Mouse (Mus musculus): Measurements from ENCODE around the gene Copg2.
A peak's percentile ranks its signal among the peaks of the same experiment; 100 is the strongest.

The Copg2 gene

GRCm38 (mm10) chr6:30849818-30850217 is 46.8 kb downstream of the Copg2 start:
- no peak for ATAC-seq (ENCODE audit: insufficient number of reproducible peaks, low FRiP score, low TSS enrichment)

- ATAC-seq (ENCODE audit: insufficient number of reproducible peaks, low FRiP score, low TSS enrichment), result no peak
Measured at GRCm38 (mm10) chr6:30832241-30832640, 64.4 kb downstream of the Copg2 start.

DNA sequence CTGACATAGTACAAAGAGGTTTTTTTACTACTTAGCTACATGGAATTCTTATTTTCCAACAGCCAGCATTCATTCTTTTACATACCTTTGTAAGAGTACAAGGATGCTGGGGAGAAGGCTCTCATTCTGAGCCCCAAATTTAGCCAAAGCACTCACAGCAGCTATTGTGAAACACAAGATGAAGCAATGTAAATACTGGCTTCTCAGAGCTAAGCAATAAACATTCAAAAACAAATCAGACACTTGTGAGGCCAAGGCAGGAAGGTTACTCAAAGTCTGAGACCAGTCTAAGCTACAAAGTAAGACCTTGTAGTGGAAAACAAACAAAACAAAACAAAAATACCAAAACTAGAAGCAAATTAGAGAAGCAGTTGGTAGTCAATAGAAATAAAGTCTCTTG is 83.0 kb downstream of the Copg2 start:
- ATAC-seq (ENCODE audit: insufficient number of reproducible peaks, low FRiP score, low TSS enrichment), result no peak

DNA sequence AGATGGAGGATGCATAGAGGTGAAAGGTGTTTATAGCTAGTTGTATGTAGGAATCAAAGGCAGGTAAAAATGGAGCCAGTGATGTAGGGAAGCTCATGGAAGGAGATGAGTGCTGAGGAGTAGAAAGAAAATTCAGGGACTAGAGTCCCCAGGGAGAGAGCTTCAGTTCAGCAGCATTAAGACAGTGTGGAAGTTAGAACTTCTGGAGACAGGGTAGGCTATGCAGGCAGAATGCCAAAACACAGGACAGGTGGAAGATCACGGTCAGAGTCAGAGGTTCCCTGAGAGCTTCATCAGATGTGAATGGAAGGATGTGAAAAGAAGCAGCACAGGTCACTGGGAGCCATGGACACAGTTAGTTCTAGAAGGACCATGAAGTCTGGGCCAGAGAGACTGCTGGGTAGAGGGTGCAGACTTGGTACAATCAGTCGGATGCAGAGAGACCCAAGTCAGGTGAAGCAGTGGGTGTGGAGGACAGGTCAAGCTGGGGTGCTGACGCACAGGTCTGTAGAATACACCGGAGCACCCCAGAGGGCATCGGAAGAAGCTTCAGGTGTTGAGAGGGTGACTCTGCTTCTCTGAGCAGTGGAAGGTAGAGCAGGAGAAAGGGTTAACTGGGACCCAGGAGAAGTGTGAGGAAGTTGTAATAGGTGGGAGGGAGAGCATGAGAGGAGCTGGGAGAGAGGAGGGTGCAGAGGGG is 91.4 kb downstream of the Copg2 start:
- ATAC-seq (ENCODE audit: insufficient number of reproducible peaks, low FRiP score, low TSS enrichment), result 0 out of 2 replicates have a peak, but pooled peaks have one; percentile 12

DNA sequence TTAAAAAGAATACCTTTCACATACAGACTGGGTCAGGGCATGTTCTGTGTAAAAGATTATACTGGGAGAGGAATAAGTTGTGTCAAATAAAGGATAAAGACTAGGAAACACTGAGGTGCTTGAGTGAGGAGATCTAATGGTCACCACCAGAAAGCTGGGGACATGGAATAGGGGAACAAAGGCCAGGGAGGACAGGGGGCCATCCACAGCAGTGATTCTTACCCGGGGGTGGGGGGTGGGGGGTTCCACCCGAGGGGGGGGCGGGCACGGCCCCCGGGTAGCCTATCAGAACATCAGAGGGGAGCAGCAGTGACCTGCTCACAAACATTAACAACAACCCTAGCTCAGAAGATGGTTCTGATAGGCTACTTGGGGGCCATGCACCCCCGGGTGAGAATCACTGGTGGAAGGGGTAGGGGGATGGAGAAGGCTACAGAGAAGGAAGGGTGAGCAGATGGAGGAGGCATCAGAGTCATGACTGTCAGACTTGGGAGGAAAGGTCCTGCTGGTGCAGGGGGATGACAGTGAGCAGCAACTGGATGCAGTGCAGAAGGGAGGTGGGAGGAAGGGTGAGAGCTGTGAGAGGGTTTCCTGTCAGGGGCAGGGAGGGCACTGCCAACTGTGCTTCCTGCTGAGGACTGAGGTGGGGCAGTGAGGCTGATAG is 92.1 kb downstream of the Copg2 start:
- peak; percentile 89 for ATAC-seq (ENCODE audit: insufficient number of reproducible peaks, low FRiP score, low TSS enrichment)

GRCm38 (mm10) chr6:30802915-30803314 is 93.7 kb downstream of the Copg2 start:
- ATAC-seq (ENCODE audit: insufficient number of reproducible peaks, low FRiP score, low TSS enrichment), result 0 out of 2 replicates have a peak, but pooled peaks have one; percentile 50

DNA sequence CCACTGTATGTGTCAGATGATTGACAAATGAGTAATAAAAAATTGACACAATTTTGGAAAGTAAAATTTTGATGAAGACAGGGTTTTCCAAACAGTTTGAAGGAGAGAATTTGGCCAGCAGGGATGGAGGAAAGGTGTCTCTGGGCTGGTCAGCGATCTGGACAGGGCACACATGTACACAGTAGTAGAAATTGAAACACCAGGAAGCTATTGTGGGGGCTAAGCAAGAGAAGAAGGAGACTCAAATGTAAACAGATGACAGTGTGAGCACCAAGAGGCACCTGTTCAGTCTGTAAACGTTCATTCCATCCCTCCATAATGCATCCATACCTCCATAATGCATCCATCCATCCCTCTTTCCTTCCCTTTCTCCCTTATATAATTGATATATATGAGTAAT is 145.4 kb downstream of the Copg2 start:
- ATAC-seq (ENCODE audit: insufficient number of reproducible peaks, low FRiP score, low TSS enrichment), result no peak

GRCm38 (mm10) chr6:30750482-30750881 is 146.1 kb downstream of the Copg2 start:
- no peak for ATAC-seq (ENCODE audit: insufficient number of reproducible peaks, low FRiP score, low TSS enrichment)

GRCm38 (mm10) chr6:30749892-30750291 is 146.7 kb downstream of the Copg2 start:
- no peak for ATAC-seq (ENCODE audit: insufficient number of reproducible peaks, low FRiP score, low TSS enrichment)

GRCm38 (mm10) chr6:30749042-30749689 is 147.4 kb downstream of the Copg2 start:
- no peak for ATAC-seq (ENCODE audit: insufficient number of reproducible peaks, low FRiP score, low TSS enrichment)

DNA sequence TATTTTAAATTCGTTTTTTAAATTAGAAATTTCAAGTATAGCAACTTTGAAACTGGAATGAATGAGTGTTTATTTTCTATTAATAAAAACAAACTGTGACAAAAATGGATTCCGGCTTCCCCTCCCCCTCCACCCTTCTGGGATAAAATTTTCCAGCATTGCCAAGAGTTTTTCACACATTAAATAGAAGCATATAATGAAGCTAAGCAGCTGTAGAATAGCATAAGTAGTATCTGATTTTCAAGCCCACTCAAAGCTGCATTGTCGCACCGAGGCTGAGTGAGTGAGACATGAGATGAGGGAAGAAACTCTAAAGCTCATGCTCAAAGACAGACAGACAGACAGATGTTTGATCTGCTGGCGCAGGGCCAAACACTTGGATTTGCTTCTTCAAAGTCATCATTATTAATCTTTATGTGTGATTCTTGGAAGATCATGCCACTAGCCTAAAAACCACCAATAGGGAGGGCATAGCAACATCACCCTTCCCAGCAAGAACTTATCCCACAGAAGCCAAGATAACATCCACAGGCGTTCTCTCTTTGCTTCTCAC is 148.2 kb downstream of the Copg2 start:
- no peak for ATAC-seq (ENCODE audit: insufficient number of reproducible peaks, low FRiP score, low TSS enrichment)

GRCm38 (mm10) chr6:30747631-30748357 is 148.8 kb downstream of the Copg2 start:
- no peak for ATAC-seq (ENCODE audit: insufficient number of reproducible peaks, low FRiP score, low TSS enrichment)

GRCm38 (mm10) chr6:30745591-30745990 is 151.0 kb downstream of the Copg2 start:
- ATAC-seq (ENCODE audit: insufficient number of reproducible peaks, low FRiP score, low TSS enrichment), result no peak

DNA sequence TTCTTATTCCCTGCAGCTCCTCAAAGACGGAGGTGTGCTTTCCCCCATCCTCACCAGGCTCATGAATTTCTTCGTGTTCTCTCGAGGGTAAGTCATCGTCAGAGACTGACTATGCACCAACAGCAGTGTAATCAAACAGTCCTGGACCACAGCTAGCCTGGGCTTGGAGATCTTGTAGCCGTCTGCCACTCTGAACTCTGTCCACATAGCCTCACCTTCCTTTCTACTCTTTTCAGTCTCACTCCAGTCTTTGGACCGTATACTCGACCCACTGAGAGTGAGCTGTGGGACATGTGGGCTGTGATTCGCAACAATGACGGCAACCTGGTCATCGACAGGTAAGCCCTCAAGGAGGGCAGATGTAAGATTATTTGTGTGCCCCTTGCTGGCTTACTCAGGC is 151.7 kb downstream of the Copg2 start:
- no peak for ATAC-seq (ENCODE audit: insufficient number of reproducible peaks, low FRiP score, low TSS enrichment)

DNA sequence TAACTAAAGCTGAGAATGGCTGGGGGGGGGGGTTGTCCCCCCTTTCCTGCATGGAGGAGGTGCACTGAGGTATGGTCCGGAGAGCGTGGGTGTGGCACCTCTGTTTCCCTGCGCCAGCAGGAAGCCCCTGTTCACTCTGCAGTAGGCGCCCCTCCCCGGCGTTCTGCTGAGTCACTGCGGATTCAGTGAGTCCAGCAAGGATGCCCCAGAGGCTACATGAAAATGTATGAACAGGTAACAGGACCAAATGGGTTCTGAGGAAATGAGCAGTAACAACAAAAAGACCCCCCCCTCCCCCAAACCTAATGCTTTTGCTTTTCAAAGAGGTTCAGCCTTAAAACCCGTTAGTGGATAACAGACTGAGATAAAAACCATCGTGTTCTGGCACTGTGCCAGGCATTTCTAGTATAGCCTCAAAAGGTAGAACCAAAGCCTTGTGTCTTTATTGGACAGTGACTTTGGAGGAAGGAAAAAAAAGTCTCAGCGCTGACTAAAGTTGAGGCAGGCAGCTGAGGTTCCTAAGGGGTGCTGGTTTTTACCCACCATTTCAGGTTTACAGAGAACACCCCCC is 157.3 kb downstream of the Copg2 start:
- ATAC-seq (ENCODE audit: insufficient number of reproducible peaks, low FRiP score, low TSS enrichment), result no peak

DNA sequence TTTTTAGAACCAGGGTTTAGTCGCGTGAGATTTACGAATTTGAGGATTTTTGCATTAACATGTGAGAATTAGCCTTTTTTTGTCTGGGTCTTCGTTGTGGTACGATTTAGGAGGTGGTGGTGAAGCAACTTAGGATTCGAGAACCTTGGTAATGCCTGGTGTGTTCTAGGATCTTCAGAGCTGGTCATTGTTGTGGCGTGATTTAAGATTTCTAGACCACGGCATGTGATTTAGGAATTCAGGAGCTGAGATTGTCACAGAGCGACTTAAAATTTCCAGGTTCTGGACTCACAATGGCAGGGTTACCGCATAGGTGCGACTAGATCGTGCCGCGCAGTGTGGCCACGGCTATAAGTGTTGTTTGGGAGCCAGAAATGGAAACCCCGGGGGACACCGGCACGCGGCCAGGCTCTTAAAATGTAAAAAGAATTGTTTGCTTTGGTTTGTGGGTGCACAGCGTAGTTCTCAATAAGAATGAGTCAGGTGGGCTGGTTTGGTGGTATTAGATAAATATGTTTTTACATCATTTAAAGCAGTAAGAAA is 158.1 kb downstream of the Copg2 start:
- ATAC-seq (ENCODE audit: insufficient number of reproducible peaks, low FRiP score, low TSS enrichment), result no peak

GRCm38 (mm10) chr6:30737548-30738463 is 158.8 kb downstream of the Copg2 start:
- ATAC-seq (ENCODE audit: insufficient number of reproducible peaks, low FRiP score, low TSS enrichment), result peak; percentile 49; the same call in 1 of the 2 replicates

- ATAC-seq (ENCODE audit: insufficient number of reproducible peaks, low FRiP score, low TSS enrichment), result peak; percentile 64; the same call in 1 of the 2 replicates
Measured at GRCm38 (mm10) chr6:30736864-30737547, 159.6 kb downstream of the Copg2 start.
